Comparison of ENCODE assay signal across 26 mouse cellular contexts in the genomic region with DNA sequence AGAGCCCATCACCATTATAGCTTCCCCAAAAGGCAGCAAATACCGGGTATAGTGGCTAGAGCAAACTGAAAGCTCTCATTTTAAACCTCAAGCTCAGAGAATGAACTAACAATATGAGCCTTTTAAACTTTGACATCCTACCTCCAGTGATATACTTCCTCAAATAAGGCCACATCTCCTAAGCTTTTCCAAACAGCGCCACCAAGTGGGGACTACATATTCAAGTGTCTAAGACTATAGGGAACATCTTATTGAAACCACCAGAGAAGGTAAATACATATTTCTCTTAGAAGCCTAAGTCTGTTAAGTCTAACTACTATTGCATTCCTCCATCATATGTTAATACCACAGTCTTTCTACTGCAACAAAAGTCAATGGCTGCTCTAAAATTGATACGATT.
A peak's percentile ranks its signal among the peaks of the same experiment; 100 is the strongest.
DNase-seq lines count a peak whose midpoint lies in the region; TF ChIP-seq lines count a peak whose summit lies in the region.
"Had no signal": no experiment of that assay in that cellular context is flagged by ENCODE, and none has a peak within 500 bp of the region (broad histone marks: within the 10 kb centered on the region; RNA-seq: fewer than 3 reads in every experiment).

No protein-coding gene starts in this region.

- no peak overlapping the region for H3K9ac ChIP-seq in ES-E14 (ENCODE audit: insufficient read depth, low read depth, low read length, poor library complexity, severe bottlenecking)
- H3K9ac ChIP-seq in heart, adult 2 months (ENCODE audit: low read depth, low read length), result no peak overlapping the region
- H3K9ac ChIP-seq: embryonic facial prominence, embryonic 12.5 days; heart, embryonic 12.5 days; hindbrain, embryonic 13.5 days; liver, embryonic 13.5 days; midbrain, embryonic 12.5 days; neural tube, embryonic 12.5 days had no signal

- no peak for TF ChIP-seq EP300 in heart, adult 2 months (IDR thresholded peaks at IDR 0.05; ENCODE audit: insufficient read depth, low read depth, low read length)

- H3K36me3 ChIP-seq in ES-E14 (ENCODE audit: control insufficient read depth, insufficient read depth, low read length, poor library complexity, severe bottlenecking), result no peaks in the 10 kb centered on the region
- no peaks in the 10 kb centered on the region for H3K36me3 ChIP-seq in heart, adult 2 months (ENCODE audit: control insufficient read depth, insufficient read depth, low read length)
- H3K36me3 ChIP-seq: embryonic facial prominence, embryonic 12.5 days; heart, embryonic 12.5 days; hindbrain, embryonic 13.5 days; liver, embryonic 13.5 days; midbrain, embryonic 12.5 days; neural tube, embryonic 12.5 days had no signal

- no peaks in the 10 kb centered on the region for H3K27me3 ChIP-seq in heart, adult 2 months (ENCODE audit: control insufficient read depth, insufficient read depth, low read length)
- H3K27me3 ChIP-seq: embryonic facial prominence, embryonic 12.5 days; heart, embryonic 12.5 days; hindbrain, embryonic 13.5 days; liver, embryonic 13.5 days; midbrain, embryonic 12.5 days; neural tube, embryonic 12.5 days had no signal

- TF ChIP-seq CTCF in heart, adult 2 months (IDR thresholded peaks at IDR 0.05), result no peak

- H3K4me1 ChIP-seq in ES-E14 (ENCODE audit: control insufficient read depth in 2 of 2, insufficient read depth in 2 of 2, low read length in 2 of 2, poor library complexity in 1 of 2), result no peaks in the 10 kb centered on the region
- no peaks in the 10 kb centered on the region for H3K4me1 ChIP-seq in heart, adult 2 months (ENCODE audit: control insufficient read depth, insufficient read depth, low read length)
- H3K4me1 ChIP-seq: embryonic facial prominence, embryonic 12.5 days; heart, embryonic 12.5 days; hindbrain, embryonic 13.5 days; liver, embryonic 13.5 days; megakaryocyte, embryonic 14.5 days; midbrain, embryonic 12.5 days; neural tube, embryonic 12.5 days had no signal

- H3K9me3 ChIP-seq in ES-E14 (ENCODE audit: control insufficient read depth, insufficient read depth, low read depth, low read length), result no peaks in the 10 kb centered on the region
- H3K9me3 ChIP-seq: embryonic facial prominence, embryonic 12.5 days; heart, embryonic 12.5 days; hindbrain, embryonic 13.5 days; liver, embryonic 13.5 days; megakaryocyte, embryonic 14.5 days; midbrain, embryonic 12.5 days; neural tube, embryonic 12.5 days had no signal

- no peak overlapping the region for H3K27ac ChIP-seq in ES-E14 (ENCODE audit: insufficient read depth, low read depth, low read length, poor library complexity, severe bottlenecking)
- no peak overlapping the region for H3K27ac ChIP-seq in heart, adult 2 months
- H3K27ac ChIP-seq: embryonic facial prominence, embryonic 12.5 days; hindbrain, embryonic 13.5 days; liver, embryonic 13.5 days; midbrain, embryonic 12.5 days; neural tube, embryonic 12.5 days had no signal

- in situ Hi-C loops in ES-E14 (cut with MboI; ENCODE audit: low sequenced_read_pairs in 2 of 2, unreplicated experiment in 2 of 2), result no loop called here

- H3K4me3 ChIP-seq in ES-E14 (ENCODE audit: insufficient read depth in 1 of 2, low read depth in 1 of 2, low read length in 2 of 2, poor library complexity in 1 of 2, severe bottlenecking in 1 of 2), result no peak overlapping the region
- no peak overlapping the region for H3K4me3 ChIP-seq in heart, adult 2 months
- H3K4me3 ChIP-seq: embryonic facial prominence, embryonic 12.5 days; heart, embryonic 12.5 days; hindbrain, embryonic 13.5 days; liver, embryonic 13.5 days; megakaryocyte, embryonic 14.5 days; midbrain, embryonic 12.5 days; myocyte; neural tube, embryonic 12.5 days had no signal

- no peak for TF ChIP-seq POLR2A in heart, adult 2 months (IDR thresholded peaks at IDR 0.05; ENCODE audit: insufficient read depth, low read depth, low read length)

- WGBS in heart, adult 2 months, result 61% methylated on average over 3 of the region's 3 CpGs

- no peaks in the 10 kb centered on the region for H3K79me2 ChIP-seq in heart, adult 2 months (replicated peaks; ENCODE audit: control insufficient read depth, insufficient read depth, low read length)

- DNase-seq in 416B (ENCODE audit: low read depth) (peak; percentile 8), A20 (ENCODE audit: low read depth, low spot score) (peak; percentile 25), ES-E14 (ENCODE audit: low read depth, low spot score) (peak; percentile 7)
- peak; percentile 5 for DNase-seq in induced T-regulatory cell, adult 2 months (ENCODE audit: low read depth)
- DNase-seq in heart, adult 2 months, result no peak
- DNase-seq in left cerebral cortex, postnatal 10 days (ENCODE audit: extremely low spot score in 1 of 2, low spot score in 2 of 2), result no peak
- DNase-seq: adrenal gland, adult 8-10 months; cerebellum, adult 8-10 months; cerebellum, postnatal 36 days; gastrocnemius, postnatal 14 days; heart, adult 18-20 months; heart, postnatal 4 days; kidney, adult 9 months; kidney, postnatal 14 days; left cerebral cortex, postnatal 4 days; liver, embryonic 13.5 days; lung, adult 2 months; right cerebral cortex, adult 18-20 months; right cerebral cortex, postnatal 4 days had no signal

- intact Hi-C loops in heart, adult 2 months (cut with DNase I), result no loop called here
- intact Hi-C loops in left cerebral cortex, postnatal 10 days (cut with DNase I), result no loop called here

TF ChIP-seq in ES-E14, 5 proteins besides CTCF, POLR2A, EP300 and RAD21:
- TF ChIP-seq MAFK (IDR thresholded peaks at IDR 0.05; ENCODE audit: insufficient read depth, low read depth, low read length), result no peak
- no peak for TF ChIP-seq HCFC1 (IDR thresholded peaks at IDR 0.05; ENCODE audit: borderline replicate concordance, insufficient read depth, low read length)
- TF ChIP-seq CHD2 (IDR thresholded peaks at IDR 0.05; ENCODE audit: low read depth, low read length), result no peak
- no peak for TF ChIP-seq ZNF384 (IDR thresholded peaks at IDR 0.05; ENCODE audit: low read depth, low read length)
- TF ChIP-seq ZC3H11A (IDR thresholded peaks at IDR 0.05; ENCODE audit: borderline replicate concordance, low read depth, low read length), result no peak
TF ChIP-seq in ES-E14: peak in this region for 0.

Comparison
In these comparisons a context has a peak if more than half of its experiments do, and no peak if none do; other contexts are left out.
1. DNase-seq: peak in 416B (single experiment), A20 (single experiment), ES-E14 (single experiment) and induced T-regulatory cell, adult 2 months (single experiment); none in heart, adult 2 months (0 of 2) and left cerebral cortex, postnatal 10 days (0 of 2).